Mouse (Mus musculus) heart, embryonic 10.5 days (tissue): ENCODE data around the gene Mcrip1. TPM values are rescaled to one million over a fixed set of nuclear protein-coding genes. Genes with fewer than 3 reads are reported as not detected.

ENCODE experiments used
- DNase-seq: peaks from one replicate; pipeline ENCODE4 v3.0.0-alpha.2; 2017; ENCODE audit warnings: low spot score
- H3K27ac ChIP-seq: fragments of 300-500 bp; sonication (generic); 2 replicates; pipeline ENCODE4 v1.5.1; 2016; ENCODE audit warnings: mild to moderate bottlenecking
- H3K27me3 ChIP-seq: fragments of 300-500 bp; sonication (generic); 2 replicates; pipeline ENCODE4 v1.6.1; 2016; ENCODE audit warnings: mild to moderate bottlenecking; ENCODE audit not compliant: poor library complexity, insufficient read depth, severe bottlenecking
- H3K36me3 ChIP-seq: fragments of 300-500 bp; sonication (generic); 2 replicates; pipeline ENCODE4 v1.6.1; 2016; ENCODE audit warnings: mild to moderate bottlenecking, moderate library complexity
- H3K4me1 ChIP-seq: fragments of 300-500 bp; sonication (generic); 2 replicates; pipeline ENCODE4 v1.6.1; 2016; ENCODE audit warnings: mild to moderate bottlenecking
- H3K4me3 ChIP-seq: fragments of 300-500 bp; sonication (generic); 2 replicates; pipeline ENCODE4 v1.5.1; 2016; ENCODE audit warnings: mild to moderate bottlenecking, moderate library complexity
- H3K9me3 ChIP-seq: fragments of 300-500 bp; sonication (generic); 2 replicates; pipeline ENCODE4 v1.6.1; 2016; ENCODE audit warnings: mild to moderate bottlenecking, moderate library complexity
- WGBS: fragments of 180-500 bp; shearing (Covaris S2); methylation state at CpG from one replicate; pipeline ENCODE4 v1.1.7; 2016; 5-methylcytosine and 5-hydroxymethylcytosine counted together
- polyA plus RNA-seq: library from polyadenylated mRNA; unstranded; fragments of >200 nt; fragmentation: Nextera tagmentation; extraction: Ambion mirVana; gene quantifications from 2 replicates; pipeline ENCODE4 v1.2.1, GENCODE M21; 2016

The Mcrip1 gene
- polyA plus RNA-seq, 1 experiment from 2014 or later = 186 TPM

DNA sequence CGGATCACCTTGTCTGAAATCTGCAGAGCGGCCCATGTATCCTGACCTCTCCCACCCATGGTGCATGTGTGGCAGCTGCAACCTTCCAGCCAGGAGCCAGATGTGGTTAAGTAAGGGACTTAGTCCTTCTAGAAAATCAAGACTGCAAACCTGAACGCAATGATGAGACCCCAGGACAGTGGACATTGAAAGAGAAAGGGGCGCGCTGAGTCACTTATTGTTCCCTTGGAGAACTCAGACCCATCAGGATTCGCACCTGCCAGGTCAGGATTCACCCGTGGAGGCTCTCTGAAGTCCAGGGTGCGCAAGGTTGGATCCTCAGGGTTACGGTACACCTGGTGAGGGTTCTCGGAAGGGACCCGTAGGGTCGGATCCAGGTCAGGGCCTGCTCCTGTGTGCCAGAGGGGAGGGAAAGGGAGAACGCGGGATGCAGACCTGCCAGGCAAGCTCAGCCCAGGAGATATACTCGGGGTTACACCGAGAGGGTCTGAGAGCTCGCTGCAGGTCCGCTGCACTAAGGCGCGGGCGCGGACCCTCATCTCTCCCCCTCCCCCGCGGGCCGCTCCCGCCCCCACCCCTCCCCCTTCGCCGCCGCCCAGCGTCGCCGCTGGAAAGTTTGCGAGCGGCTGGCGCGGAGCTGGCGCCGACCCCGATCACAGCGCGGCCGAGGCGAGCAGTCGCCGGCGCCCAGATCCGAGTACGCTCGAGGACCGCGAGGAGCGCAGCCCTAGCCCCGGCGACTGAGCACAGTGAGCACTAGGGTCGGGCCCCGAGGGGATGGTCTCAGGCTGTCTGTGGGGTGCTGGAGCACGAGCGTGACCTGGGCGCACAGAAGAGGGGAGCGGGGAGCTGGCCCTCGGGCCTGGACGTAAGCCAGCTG, 19.2 kb downstream of the Mcrip1 start, which contains the start of gene Gcgr:
TSS of gene Gcgr (plus strand) at position 615 of the 880 bp plus-strand sequence.
- Histone ChIP-seq H3K9me3 (no peaks in the 10 kb centered on the region), H3K27ac (peak within 1 kb of the TSS; percentile 68), H3K4me3 (peak within 1 kb of the TSS; percentile 59), H3K36me3 (no peaks in the 10 kb centered on the region), H3K4me1 (peaks cover 21% of the 10 kb centered on the region), H3K27me3 (peaks cover 81% of the 10 kb centered on the region)
- no peak for DNase-seq
- WGBS = 6% methylated on average over 61 of the region's 62 CpGs

DNA sequence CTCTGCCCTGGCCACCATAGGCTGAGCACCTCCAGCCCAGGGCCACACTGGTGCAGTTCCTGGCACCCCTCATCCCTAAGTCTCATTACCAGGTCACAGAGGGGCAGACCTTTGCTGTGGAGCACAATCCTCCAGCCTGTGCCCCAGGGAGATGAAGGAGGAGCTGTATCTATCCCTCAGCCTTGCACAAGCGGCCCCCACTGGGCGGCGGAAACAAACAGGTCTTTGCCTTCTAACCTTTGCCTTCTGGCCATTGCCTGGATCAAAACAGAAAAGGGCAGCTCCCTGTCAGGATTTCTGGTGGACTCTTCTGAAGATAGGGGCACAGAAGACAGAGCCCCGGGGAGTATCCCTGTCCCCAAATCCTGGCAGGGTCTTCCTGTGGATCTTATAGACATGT, 20.6 kb downstream of the Mcrip1 start:
- no peaks in the 10 kb centered on the region for H3K36me3 ChIP-seq
- H3K4me3 ChIP-seq = no peak overlapping the region
- H3K27me3 ChIP-seq = peaks cover 67% of the 10 kb centered on the region
- WGBS = 48% methylated on average over 4 of the region's 4 CpGs
- no peak for DNase-seq
- H3K4me1 ChIP-seq = peaks cover 15% of the 10 kb centered on the region
- no peak overlapping the region for H3K27ac ChIP-seq
- H3K9me3 ChIP-seq = no peaks in the 10 kb centered on the region

DNA sequence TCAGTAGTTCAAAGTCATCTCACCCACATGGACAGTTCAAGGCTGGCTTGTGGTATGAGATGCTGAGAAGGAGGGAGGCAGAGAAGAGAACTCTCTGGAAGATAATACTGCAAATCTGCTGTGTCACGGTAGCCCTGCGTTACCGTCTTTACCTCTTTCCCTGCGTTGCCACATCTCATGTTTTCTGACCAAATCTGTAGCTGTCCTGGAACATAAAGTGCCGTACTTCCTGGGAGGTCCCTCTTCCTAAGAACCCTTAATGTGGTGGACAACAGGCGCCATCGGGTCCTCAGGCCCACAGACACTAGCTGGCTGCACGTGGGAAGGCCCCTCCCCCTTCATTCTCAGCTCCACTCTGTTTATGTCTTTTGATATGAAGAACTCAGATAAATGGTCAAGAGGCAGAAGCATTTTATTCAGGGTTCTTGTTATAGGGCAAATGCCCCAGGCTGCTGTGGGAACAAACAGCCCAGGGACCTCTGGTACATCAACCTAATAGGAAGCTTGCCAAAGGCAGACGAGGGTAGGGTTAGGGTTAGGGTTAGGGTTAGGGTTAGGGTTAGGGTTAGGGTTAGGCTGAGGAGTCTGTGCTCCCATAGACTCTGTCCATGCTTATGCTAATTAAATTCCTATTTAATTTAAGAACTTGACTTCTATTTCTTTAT, 21.7 kb downstream of the Mcrip1 start:
- no peak for DNase-seq
- Histone ChIP-seq H3K36me3 (no peaks in the 10 kb centered on the region), H3K4me3 (no peak overlapping the region), H3K27me3 (peaks cover 56% of the 10 kb centered on the region), H3K9me3 (no peaks in the 10 kb centered on the region), H3K4me1 (peaks cover 15% of the 10 kb centered on the region), H3K27ac (no peak overlapping the region)
- 72% methylated on average over 9 of the region's 9 CpGs for WGBS

DNA sequence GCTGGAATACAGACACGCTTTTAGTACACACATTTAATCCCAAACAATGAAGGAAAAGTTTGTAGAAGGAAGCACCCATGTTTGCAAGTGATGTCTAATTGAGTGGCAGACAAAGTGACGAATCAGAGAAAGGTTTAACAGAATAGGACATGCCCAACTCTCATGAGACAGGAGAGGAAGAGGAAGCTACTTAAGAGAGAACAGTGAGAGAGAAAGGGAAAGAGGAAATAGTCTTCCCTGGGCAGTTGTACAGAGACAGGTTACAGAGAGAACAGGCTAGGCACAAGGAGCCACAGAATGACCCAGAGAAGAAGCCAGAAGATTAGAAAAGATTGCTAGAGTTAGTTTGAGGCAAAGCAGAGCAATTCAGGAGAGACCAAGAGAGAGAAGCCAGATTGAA, 23.6 kb downstream of the Mcrip1 start:
- peaks cover 14% of the 10 kb centered on the region for H3K4me1 ChIP-seq
- WGBS = 70% methylated on average over 2 of the region's 2 CpGs
- H3K36me3 ChIP-seq = no peaks in the 10 kb centered on the region
- no peak overlapping the region for H3K4me3 ChIP-seq
- DNase-seq = no peak
- no peak overlapping the region for H3K27ac ChIP-seq
- peaks cover 37% of the 10 kb centered on the region for H3K27me3 ChIP-seq
- no peaks in the 10 kb centered on the region for H3K9me3 ChIP-seq

DNA sequence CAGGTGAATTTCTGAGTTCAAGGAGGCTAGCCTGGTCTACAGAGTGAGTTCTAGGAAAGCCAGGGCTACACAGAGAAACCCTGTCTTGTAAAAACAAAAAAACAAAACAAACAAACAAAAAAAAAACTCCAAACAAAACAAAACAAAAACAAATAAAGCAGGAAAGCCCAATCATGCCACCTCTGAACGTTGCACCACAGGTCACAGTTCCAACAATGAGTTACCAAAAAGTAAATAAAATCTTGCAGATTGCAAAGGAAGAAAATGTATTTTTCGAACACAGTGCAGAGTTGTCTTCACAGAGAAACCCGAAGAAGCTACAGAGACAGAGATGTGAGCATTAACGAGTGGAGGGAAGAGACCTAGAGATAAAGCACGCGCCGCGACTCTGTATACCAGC, 26.9 kb downstream of the Mcrip1 start:
- Histone ChIP-seq H3K4me3 (no peak overlapping the region), H3K9me3 (no peaks in the 10 kb centered on the region), H3K27me3 (peaks cover 4% of the 10 kb centered on the region; the same call in 1 of the 2 replicates), H3K27ac (no peak overlapping the region), H3K4me1 (peaks cover 22% of the 10 kb centered on the region), H3K36me3 (no peaks in the 10 kb centered on the region)
- 83% methylated on average over 8 of the region's 8 CpGs for WGBS
- no peak for DNase-seq

DNA sequence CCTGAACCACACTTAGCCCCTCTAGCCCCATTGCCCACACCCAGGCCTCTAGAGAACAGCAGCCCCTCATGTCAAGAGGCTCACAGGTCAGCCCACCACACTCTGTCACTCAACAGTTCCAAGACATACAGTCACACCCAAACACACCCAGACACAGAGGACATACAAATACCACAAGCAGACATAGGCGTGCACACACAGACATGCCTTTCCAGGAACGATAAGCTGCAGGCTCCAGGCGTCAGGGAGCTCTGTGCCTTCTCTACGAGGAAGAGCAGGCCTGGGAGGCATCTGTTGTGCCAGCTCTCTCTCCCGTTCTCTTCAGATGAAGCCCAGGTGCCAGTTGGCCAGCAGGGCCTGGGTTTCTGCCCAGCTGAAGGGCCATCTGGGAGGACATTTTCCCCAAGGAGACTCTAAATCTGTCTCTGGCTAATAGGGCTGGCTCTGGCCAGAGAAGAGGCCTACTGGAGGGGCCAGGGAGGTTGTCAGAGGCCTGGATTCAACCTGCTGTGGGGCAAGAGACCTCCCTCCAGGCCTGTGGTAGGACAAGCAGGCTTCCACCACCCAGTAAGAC, 28.5 kb downstream of the Mcrip1 start:
- DNase-seq = no peak
- peak overlapping the region; percentile 70; the same call in 1 of the 2 replicates for H3K27ac ChIP-seq
- no peak overlapping the region for H3K4me3 ChIP-seq
- no peaks in the 10 kb centered on the region for H3K9me3 ChIP-seq
- 0 out of 2 replicates have a peak, but pooled peaks cover 2% of the 10 kb centered on the region for H3K27me3 ChIP-seq
- 74% methylated on average over 5 of the region's 5 CpGs for WGBS
- H3K36me3 ChIP-seq = no peaks in the 10 kb centered on the region
- H3K4me1 ChIP-seq = peaks cover 22% of the 10 kb centered on the region

DNA sequence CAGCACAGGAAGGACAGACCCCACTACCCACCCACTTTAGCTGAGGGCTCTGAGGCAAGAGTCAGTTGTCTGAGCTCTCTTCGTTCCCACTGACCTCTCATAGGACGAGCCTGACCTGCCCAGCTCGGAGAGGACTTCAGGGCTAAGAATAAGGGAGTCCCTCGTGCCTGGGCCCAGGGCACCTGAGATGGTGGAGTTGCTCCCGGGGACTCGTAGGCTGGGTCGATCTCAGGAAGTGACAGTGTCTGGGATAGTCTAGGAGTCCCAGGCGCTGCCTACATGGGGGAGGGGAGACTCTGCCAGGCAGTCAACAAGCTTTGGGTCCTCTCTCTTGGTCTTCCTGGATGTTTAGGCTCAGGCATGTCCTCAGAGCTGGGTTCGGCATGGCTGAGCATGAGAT, 29.0 kb downstream of the Mcrip1 start:
- DNase-seq = no peak
- 69% methylated on average over 9 of the region's 9 CpGs for WGBS
- Histone ChIP-seq H3K9me3 (no peaks in the 10 kb centered on the region), H3K27ac (peak overlapping the region; percentile 70; the same call in 1 of the 2 replicates), H3K4me1 (peaks cover 25% of the 10 kb centered on the region), H3K4me3 (no peak overlapping the region), H3K36me3 (no peaks in the 10 kb centered on the region), H3K27me3 (0 out of 2 replicates have a peak, but pooled peaks cover 6% of the 10 kb centered on the region)

DNA sequence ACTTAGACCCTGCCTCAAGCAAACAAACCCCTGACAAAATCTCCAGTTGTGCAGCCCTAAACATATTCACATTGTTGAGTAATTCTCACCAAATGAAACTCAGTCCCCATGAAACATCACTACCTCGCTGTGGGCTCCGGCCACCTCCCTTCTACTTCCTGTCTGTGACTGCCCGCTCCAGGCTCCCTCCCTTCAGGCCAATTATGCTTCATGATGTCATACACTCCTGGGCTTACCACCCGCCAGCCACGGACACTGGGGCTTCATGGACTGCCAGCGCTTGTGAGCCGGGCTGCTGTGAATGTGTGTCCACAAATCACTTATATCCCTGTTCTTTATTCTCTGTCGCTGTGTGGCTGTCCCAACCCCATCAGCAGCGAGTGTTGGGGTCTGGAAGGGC, 29.8 kb downstream of the Mcrip1 start:
- Histone ChIP-seq H3K4me1 (peaks cover 27% of the 10 kb centered on the region), H3K36me3 (no peaks in the 10 kb centered on the region), H3K27ac (peak overlapping the region; percentile 70; the same call in 1 of the 2 replicates), H3K9me3 (no peaks in the 10 kb centered on the region), H3K4me3 (no peak overlapping the region; the same call in 1 of the 2 replicates), H3K27me3 (0 out of 2 replicates have a peak, but pooled peaks cover 6% of the 10 kb centered on the region)
- WGBS = 42% methylated on average over 9 of the region's 9 CpGs
- DNase-seq = no peak

DNA sequence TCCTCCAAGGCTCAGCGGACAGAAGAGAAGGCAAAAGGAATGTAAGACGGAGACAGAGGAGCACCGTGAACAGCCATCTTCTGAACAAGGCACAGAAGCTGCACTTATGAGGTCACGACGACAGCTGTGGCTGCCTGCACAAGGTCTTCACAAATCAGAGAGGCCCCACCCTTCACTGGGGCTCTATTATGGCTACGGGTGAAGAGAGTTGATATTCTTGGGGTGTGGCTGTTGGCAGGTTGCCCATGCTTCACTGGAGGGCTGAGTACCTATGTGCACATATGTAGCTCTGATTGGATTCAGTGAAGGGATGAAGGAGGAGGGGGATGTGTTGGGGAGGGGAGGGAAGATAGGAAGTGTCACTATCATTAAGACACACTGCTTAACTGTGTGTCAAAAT, 31.0 kb downstream of the Mcrip1 start:
- 67% methylated on average over 6 of the region's 6 CpGs for WGBS
- DNase-seq = no peak

DNA sequence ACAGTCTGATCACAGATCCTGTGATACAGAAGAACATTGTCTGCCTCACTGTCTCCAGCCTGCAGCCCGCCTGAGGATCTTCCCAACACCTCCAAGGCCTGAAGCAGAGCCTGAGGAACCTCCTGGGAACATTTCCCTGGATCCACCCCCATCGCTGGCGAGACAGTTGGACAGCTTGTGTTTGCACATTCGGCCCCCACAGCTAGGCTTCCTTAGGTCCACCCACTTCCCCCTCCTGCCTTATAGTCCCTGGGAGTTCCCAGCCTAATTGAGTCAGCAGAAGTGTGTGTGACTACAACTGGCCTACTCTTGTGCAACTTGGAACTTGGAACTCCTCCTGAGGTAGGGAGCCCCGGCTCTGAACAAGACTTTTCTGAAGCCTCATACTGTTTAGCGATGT, 31.5 kb downstream of the Mcrip1 start:
- Histone ChIP-seq H3K4me3 (no peak overlapping the region), H3K36me3 (no peaks in the 10 kb centered on the region), H3K4me1 (peaks cover 27% of the 10 kb centered on the region), H3K27me3 (0 out of 2 replicates have a peak, but pooled peaks cover 6% of the 10 kb centered on the region), H3K27ac (no peak overlapping the region), H3K9me3 (no peaks in the 10 kb centered on the region)
- 62% methylated on average over 6 of the region's 6 CpGs for WGBS
- no peak for DNase-seq

More for the DNA sequence above, 31.0 kb downstream of the Mcrip1 start:
- Histone ChIP-seq H3K9me3 (no peaks in the 10 kb centered on the region), H3K36me3 (no peaks in the 10 kb centered on the region), H3K4me1 (peaks cover 27% of the 10 kb centered on the region), H3K27me3 (0 out of 2 replicates have a peak, but pooled peaks cover 6% of the 10 kb centered on the region), H3K27ac (no peak overlapping the region), H3K4me3 (no peak overlapping the region)

DNA sequence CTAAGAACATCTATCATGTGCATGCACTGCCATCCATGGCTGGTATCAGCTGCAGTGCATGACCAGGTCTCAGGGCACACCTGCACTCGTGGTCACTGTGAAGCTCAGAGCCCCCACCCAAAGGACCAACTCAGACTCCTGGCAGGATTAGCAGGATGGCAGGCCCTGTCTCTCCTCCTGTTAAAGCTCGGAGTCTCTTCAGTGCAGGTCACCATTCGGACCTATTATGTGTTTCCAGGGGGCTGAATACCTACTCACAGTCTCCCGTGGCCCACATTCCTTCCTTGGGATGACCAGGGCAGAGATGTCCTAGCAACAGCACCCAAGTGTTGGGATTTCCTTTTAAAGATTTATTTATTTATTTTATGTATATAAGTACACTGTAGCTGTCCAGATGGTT, 32.4 kb downstream of the Mcrip1 start:
- H3K27me3 ChIP-seq = 0 out of 2 replicates have a peak, but pooled peaks cover 6% of the 10 kb centered on the region
- no peaks in the 10 kb centered on the region for H3K9me3 ChIP-seq
- no peak overlapping the region for H3K4me3 ChIP-seq
- no peak overlapping the region for H3K27ac ChIP-seq
- 80% methylated on average over 4 of the region's 4 CpGs for WGBS
- DNase-seq = no peak
- H3K4me1 ChIP-seq = peaks cover 27% of the 10 kb centered on the region
- no peaks in the 10 kb centered on the region for H3K36me3 ChIP-seq

DNA sequence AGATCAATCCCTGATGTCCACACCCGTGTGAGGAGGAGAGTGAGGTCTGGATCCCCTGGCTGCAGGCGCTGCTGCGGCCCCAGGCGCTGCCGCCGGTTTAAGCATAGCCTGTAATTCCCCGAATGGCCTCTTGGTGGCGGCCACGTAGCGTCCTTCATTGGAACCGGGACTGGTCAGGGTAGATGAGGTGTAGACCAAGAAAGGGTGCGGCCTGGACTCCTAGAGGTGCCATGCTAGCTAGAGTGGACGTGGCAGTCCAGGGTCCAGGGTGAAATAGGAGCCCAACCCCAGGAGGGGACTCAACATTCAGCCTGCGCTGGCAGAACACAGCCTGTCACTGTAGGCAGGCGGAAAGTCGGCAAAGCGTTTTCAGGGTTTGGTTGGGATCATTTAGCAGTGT, 33.9 kb downstream of the Mcrip1 start:
- Histone ChIP-seq H3K4me3 (no peak overlapping the region), H3K27me3 (0 out of 2 replicates have a peak, but pooled peaks cover 6% of the 10 kb centered on the region), H3K9me3 (no peaks in the 10 kb centered on the region), H3K36me3 (no peaks in the 10 kb centered on the region), H3K27ac (peak overlapping the region; percentile 4; the same call in 1 of the 2 replicates), H3K4me1 (peaks cover 24% of the 10 kb centered on the region)
- DNase-seq = peak; percentile 93
- WGBS = 19% methylated on average over 17 of the region's 17 CpGs
